Mouse (Mus musculus): Measurements from ENCODE around the gene Tlcd1. TPM values are rescaled to one million over a fixed set of nuclear protein-coding genes. Genes with fewer than 3 reads are reported as not detected.

Gene Tlcd1
- polyA plus RNA-seq, 1 experiment from 2014 or later: 6.5 TPM

DNA sequence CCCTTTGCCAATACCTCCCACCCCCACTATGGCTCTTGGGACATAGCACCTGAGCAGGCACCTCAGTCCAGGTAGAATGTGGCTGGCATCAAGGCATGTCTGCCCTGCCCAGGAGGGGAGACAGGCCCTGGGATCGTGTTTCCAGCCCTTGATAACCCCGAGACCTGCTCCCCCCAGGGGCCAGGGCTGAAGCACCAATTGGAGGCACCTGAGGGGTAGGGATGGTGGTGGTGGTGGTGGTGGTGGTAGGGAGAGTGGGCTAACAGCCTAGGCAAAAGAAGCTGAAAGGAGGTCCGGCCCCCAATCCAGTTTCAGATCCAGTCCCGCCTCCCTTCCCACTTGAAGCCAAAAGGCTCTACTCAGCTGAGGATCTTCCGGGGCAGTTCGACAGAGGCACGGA is 17.0 kb upstream of the Tlcd1 start:
- no peak for ATAC-seq
- no peak overlapping the region for H3K4me2 ChIP-seq (ENCODE audit: low read length)
- H3K36me3 ChIP-seq (ENCODE audit: control insufficient read depth, insufficient read depth): peaks cover 38% of the 10 kb centered on the region
- WGBS: 80% methylated on average over 7 of the region's 7 CpGs
- H3K4me3 ChIP-seq (replicated peaks; ENCODE audit: low read length): no peak overlapping the region
- peaks cover 28% of the 10 kb centered on the region for H3K4me1 ChIP-seq (replicated peaks; ENCODE audit: control insufficient read depth, insufficient read depth, low read length)
- no peaks in the 10 kb centered on the region for H3K9me3 ChIP-seq (ENCODE audit: control insufficient read depth, low read length)
- H3K27me3 ChIP-seq (replicated peaks; ENCODE audit: control insufficient read depth, insufficient read depth, low read length): no peaks in the 10 kb centered on the region
- H3K27ac ChIP-seq (ENCODE audit: low read length): no peak overlapping the region
- no peak overlapping the region for H3K9ac ChIP-seq (replicated peaks; ENCODE audit: low read depth, low read length)

DNA sequence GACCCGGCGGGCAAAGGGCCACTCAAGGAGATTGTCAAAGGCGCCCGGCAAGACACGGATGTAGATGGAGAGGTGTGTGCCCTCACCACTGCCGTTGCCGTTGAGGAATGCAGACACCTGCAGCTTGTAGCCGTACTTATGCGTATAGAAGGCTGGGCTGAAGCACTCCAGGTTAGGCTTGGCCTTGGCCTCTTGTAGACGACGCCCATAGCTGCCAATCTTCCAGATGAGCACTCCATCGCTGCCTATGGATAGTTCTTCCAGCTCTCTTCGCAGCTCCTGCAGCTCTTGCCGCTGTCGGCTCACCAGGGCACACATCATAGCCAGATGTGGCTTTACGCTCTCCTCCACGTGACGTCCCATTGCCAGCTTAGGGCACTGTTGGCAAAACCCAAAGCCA is 16.3 kb upstream of the Tlcd1 start:
- ATAC-seq: no peak
- Histone ChIP-seq H3K27ac (ENCODE audit: low read length) (no peak overlapping the region), H3K4me3 (replicated peaks; ENCODE audit: low read length) (no peak overlapping the region), H3K4me2 (ENCODE audit: low read length) (no peak overlapping the region), H3K36me3 (ENCODE audit: control insufficient read depth, insufficient read depth) (peaks cover 34% of the 10 kb centered on the region), H3K9me3 (ENCODE audit: control insufficient read depth, low read length) (no peaks in the 10 kb centered on the region), H3K9ac (replicated peaks; ENCODE audit: low read depth, low read length) (no peak overlapping the region), H3K27me3 (replicated peaks; ENCODE audit: control insufficient read depth, insufficient read depth, low read length) (no peaks in the 10 kb centered on the region), H3K4me1 (replicated peaks; ENCODE audit: control insufficient read depth, insufficient read depth, low read length) (peaks cover 26% of the 10 kb centered on the region)
- WGBS: 90% methylated on average over 18 of the region's 18 CpGs

DNA sequence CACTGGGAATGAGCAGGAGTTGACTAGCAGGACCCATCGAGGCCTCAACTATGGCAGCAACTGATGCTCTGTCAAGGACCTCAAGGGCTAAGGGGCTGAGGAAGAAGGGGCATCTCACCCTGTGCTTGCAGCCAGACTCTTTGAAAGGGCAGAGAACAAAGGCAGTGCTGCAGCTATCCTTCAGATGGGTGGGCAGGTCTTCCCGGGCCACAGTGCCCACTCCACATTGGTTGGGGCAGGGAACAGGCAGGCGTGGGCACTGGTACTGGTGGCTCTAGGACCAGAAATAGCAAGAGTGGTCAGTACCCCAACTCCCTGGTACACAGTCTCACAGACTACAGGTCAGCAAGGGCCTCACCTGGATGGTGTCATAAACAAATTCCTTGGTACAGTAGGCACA is 15.8 kb upstream of the Tlcd1 start:
- H3K27me3 ChIP-seq (replicated peaks; ENCODE audit: control insufficient read depth, insufficient read depth, low read length): no peaks in the 10 kb centered on the region
- WGBS: 89% methylated on average over 3 of the region's 3 CpGs
- ATAC-seq: no peak
- no peaks in the 10 kb centered on the region for H3K9me3 ChIP-seq (ENCODE audit: control insufficient read depth, low read length)
- H3K27ac ChIP-seq (ENCODE audit: low read length): no peak overlapping the region
- H3K36me3 ChIP-seq (ENCODE audit: control insufficient read depth, insufficient read depth): peaks cover 34% of the 10 kb centered on the region
- H3K4me2 ChIP-seq (ENCODE audit: low read length): no peak overlapping the region
- no peak overlapping the region for H3K9ac ChIP-seq (replicated peaks; ENCODE audit: low read depth, low read length)
- no peak overlapping the region for H3K4me3 ChIP-seq (replicated peaks; ENCODE audit: low read length)
- peaks cover 28% of the 10 kb centered on the region for H3K4me1 ChIP-seq (replicated peaks; ENCODE audit: control insufficient read depth, insufficient read depth, low read length)

DNA sequence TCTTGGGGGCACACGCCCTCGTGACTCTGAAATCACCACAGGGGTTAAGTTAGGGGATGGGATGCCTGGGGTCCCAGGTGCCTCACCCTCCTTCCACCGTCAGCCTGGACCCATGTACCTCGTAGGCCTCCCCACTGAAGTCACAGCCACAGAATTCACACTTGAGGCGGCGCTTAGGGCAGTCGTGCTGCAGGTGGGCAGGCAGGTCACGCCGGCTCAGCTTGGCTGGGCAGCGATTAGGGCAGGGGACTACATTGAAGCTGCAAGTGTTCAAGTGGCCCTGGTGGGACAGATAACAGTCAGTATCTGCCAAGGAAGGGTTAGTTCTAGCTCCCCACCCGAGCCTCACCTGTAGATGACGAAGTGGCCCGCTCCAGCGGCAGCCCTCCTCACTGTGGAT is 15.3 kb upstream of the Tlcd1 start:
- 91% methylated on average over 14 of the region's 14 CpGs for WGBS
- Histone ChIP-seq H3K4me3 (replicated peaks; ENCODE audit: low read length) (no peak overlapping the region), H3K9ac (replicated peaks; ENCODE audit: low read depth, low read length) (no peak overlapping the region), H3K4me1 (replicated peaks; ENCODE audit: control insufficient read depth, insufficient read depth, low read length) (peaks cover 33% of the 10 kb centered on the region), H3K9me3 (ENCODE audit: control insufficient read depth, low read length) (no peaks in the 10 kb centered on the region), H3K4me2 (ENCODE audit: low read length) (no peak overlapping the region), H3K27ac (ENCODE audit: low read length) (no peak overlapping the region), H3K36me3 (ENCODE audit: control insufficient read depth, insufficient read depth) (peaks cover 34% of the 10 kb centered on the region), H3K27me3 (replicated peaks; ENCODE audit: control insufficient read depth, insufficient read depth, low read length) (no peaks in the 10 kb centered on the region)
- no peak for ATAC-seq

DNA sequence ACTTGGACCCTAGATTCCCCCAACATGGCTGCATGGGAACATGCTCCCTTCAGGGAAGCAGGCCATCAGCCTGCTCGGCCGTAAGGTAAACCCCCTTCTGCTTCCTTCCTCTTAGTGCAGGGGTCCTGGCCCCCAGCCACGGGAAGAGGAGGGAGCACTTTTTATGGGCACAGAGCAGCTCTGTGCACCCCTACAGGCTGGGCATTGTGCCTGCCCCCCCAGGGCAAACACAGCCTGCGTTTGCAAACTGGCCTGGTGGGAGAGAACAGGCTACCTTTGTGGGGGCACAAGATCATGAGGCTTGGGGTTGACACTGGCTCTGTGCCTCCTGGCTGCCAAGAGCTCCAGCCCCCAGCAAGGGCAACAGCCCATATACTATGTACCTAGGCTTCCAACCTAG is 14.5 kb upstream of the Tlcd1 start:
- H3K36me3 ChIP-seq (ENCODE audit: control insufficient read depth, insufficient read depth): peaks cover 34% of the 10 kb centered on the region
- no peak for ATAC-seq
- WGBS: 23% methylated on average over 4 of the region's 4 CpGs
- H3K27ac ChIP-seq (ENCODE audit: low read length): 0 out of 2 replicates have a peak overlapping the region, but pooled peaks have one; percentile 47
- no peak overlapping the region for H3K9ac ChIP-seq (replicated peaks; ENCODE audit: low read depth, low read length)
- H3K27me3 ChIP-seq (replicated peaks; ENCODE audit: control insufficient read depth, insufficient read depth, low read length): no peaks in the 10 kb centered on the region
- H3K4me3 ChIP-seq (replicated peaks; ENCODE audit: low read length): no peak overlapping the region
- no peaks in the 10 kb centered on the region for H3K9me3 ChIP-seq (ENCODE audit: control insufficient read depth, low read length)
- peak overlapping the region; percentile 68 for H3K4me2 ChIP-seq (ENCODE audit: low read length)
- H3K4me1 ChIP-seq (replicated peaks; ENCODE audit: control insufficient read depth, insufficient read depth, low read length): peaks cover 35% of the 10 kb centered on the region

DNA sequence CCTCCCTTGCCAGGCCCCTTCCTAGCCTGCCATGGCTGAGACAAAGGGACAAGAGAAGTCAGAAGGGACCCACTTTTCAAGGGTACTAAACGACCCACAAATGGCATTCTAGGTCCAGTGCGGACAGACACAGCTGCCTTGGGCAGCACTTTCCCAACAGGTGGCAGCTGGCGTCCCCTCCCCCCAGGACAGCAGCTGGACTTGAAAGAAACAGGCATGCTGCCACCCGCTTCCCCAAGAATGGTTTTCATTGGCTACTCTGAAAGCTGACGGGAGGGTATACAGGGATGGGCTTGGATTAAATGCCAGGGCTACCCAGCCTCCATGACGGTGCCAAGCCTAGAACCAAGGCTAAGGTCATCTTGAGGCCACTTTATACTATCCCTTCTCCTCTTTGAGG is 14.0 kb upstream of the Tlcd1 start:
- WGBS: 27% methylated on average over 6 of the region's 6 CpGs
- no peaks in the 10 kb centered on the region for H3K9me3 ChIP-seq (ENCODE audit: control insufficient read depth, low read length)
- H3K4me2 ChIP-seq (ENCODE audit: low read length): peak overlapping the region; percentile 68
- H3K4me1 ChIP-seq (replicated peaks; ENCODE audit: control insufficient read depth, insufficient read depth, low read length): peaks cover 35% of the 10 kb centered on the region
- H3K36me3 ChIP-seq (ENCODE audit: control insufficient read depth, insufficient read depth): peaks cover 34% of the 10 kb centered on the region
- ATAC-seq: no peak
- H3K27ac ChIP-seq (ENCODE audit: low read length): peak overlapping the region; percentile 98; the same call in 1 of the 2 replicates
- peak overlapping the region; percentile 99; the same call in 1 of the 2 replicates for H3K9ac ChIP-seq (replicated peaks; ENCODE audit: low read depth, low read length)
- H3K4me3 ChIP-seq (replicated peaks; ENCODE audit: low read length): peak overlapping the region; percentile 14; the same call in 1 of the 2 replicates
- no peaks in the 10 kb centered on the region for H3K27me3 ChIP-seq (replicated peaks; ENCODE audit: control insufficient read depth, insufficient read depth, low read length)

DNA sequence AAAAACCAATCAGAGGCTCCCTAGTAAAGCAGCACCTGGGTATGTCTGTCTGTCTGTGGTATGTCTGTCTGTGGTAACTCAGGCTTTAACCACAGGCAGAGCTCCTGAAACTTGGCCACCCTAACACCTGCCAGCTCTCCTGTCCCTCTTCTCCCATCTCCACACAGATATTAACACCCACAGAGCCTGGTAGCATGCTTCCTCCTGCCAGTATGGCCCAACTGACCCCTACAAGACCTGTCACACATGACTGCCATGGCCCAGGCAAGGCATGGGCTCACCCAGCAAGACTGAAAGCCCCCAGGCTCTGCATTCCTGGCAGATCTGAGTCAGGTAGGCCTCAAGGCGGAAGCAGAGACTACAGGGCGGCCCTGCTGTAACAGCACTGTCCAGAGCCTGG is 13.5 kb upstream of the Tlcd1 start:
- H3K27me3 ChIP-seq (replicated peaks; ENCODE audit: control insufficient read depth, insufficient read depth, low read length): no peaks in the 10 kb centered on the region
- peaks cover 35% of the 10 kb centered on the region for H3K4me1 ChIP-seq (replicated peaks; ENCODE audit: control insufficient read depth, insufficient read depth, low read length)
- H3K4me2 ChIP-seq (ENCODE audit: low read length): peak overlapping the region; percentile 68

DNA sequence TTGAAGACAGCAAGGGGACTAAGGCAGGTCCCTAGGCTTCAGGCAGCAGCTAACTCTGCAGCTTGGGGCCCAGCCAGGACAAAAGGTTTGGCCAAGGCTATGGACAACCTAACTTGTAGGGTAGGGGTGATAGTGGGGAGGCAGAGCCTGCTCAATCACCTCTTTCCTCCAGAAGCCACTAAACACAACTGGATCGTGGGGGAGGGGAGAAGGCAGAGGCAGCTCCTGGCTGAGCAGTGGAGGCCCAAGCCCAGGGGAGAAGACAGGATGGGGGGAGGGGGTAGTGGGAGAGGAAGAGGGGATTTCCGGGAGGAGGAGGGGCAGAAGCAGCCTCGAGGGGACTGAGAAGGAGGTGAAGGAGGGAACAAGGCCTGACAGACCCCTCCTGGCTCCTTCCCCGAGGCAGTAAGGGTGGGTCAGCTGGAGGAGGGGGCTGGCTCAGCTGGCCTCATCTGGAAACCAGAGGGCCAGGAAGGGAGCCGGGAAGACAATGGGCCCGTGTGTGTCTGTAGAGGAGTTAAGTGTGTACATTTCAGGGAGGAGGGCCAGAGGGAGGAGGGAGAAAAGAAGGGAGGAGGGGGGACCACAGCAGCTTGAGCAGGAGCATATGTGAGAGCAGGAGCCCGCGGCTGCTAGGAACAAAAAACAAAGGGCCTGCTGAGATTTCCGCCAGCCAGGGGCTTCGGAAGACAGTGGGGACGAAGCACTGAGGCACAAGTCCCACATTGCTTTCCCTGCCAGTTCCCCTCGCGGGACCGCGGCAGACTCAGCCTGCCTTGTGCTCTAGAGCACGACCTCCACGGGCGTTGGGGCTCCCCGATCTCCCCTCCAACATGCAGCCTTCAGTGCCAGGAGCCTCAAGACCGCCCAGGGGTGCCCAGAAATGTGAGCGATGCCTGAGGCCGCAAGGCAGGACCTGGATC is 12.6 kb upstream of the Tlcd1 start:
- no peaks in the 10 kb centered on the region for H3K9me3 ChIP-seq (ENCODE audit: control insufficient read depth, low read length)
- no peaks in the 10 kb centered on the region for H3K27me3 ChIP-seq (replicated peaks; ENCODE audit: control insufficient read depth, insufficient read depth, low read length)
- H3K9ac ChIP-seq (replicated peaks; ENCODE audit: low read depth, low read length): peak overlapping the region; percentile 99
- H3K4me3 ChIP-seq (replicated peaks; ENCODE audit: low read length): peak overlapping the region; percentile 94
- peak; percentile 34 for ATAC-seq
- peak overlapping the region; percentile 68 for H3K4me2 ChIP-seq (ENCODE audit: low read length)
- H3K4me1 ChIP-seq (replicated peaks; ENCODE audit: control insufficient read depth, insufficient read depth, low read length): peaks cover 32% of the 10 kb centered on the region
- under 1% methylated on average over 22 of the region's 22 CpGs for WGBS
- peak overlapping the region; percentile 98 for H3K27ac ChIP-seq (ENCODE audit: low read length)
- H3K36me3 ChIP-seq (ENCODE audit: control insufficient read depth, insufficient read depth): peaks cover 23% of the 10 kb centered on the region

More for the DNA sequence above, 13.5 kb upstream of the Tlcd1 start:
- no peak for ATAC-seq
- H3K4me3 ChIP-seq (replicated peaks; ENCODE audit: low read length): peak overlapping the region; percentile 94
- 91% methylated on average over 2 of the region's 2 CpGs for WGBS
- no peaks in the 10 kb centered on the region for H3K9me3 ChIP-seq (ENCODE audit: control insufficient read depth, low read length)
- peak overlapping the region; percentile 99 for H3K9ac ChIP-seq (replicated peaks; ENCODE audit: low read depth, low read length)
- peaks cover 30% of the 10 kb centered on the region for H3K36me3 ChIP-seq (ENCODE audit: control insufficient read depth, insufficient read depth)
- H3K27ac ChIP-seq (ENCODE audit: low read length): peak overlapping the region; percentile 98

DNA sequence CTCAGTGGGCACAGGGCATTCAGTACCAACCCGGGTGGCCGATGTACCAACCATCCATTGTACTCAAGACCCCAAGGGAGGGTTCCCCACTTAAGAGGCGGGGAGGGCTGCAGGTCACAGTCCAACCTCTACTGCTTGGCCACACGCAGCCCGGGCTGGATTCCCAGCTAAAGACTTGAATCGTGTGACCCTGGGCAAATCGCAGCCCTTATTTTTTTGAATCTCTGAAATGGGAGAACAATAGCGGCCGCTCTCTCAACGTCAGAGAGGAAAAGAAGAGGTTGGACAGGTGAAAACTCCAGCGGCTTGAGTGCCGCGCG is 11.9 kb upstream of the Tlcd1 start:
- Histone ChIP-seq H3K9ac (replicated peaks; ENCODE audit: low read depth, low read length) (peak overlapping the region; percentile 99), H3K4me2 (ENCODE audit: low read length) (peak overlapping the region; percentile 68), H3K27me3 (replicated peaks; ENCODE audit: control insufficient read depth, insufficient read depth, low read length) (no peaks in the 10 kb centered on the region), H3K36me3 (ENCODE audit: control insufficient read depth, insufficient read depth) (peaks cover 20% of the 10 kb centered on the region), H3K4me3 (replicated peaks; ENCODE audit: low read length) (peak overlapping the region; percentile 94), H3K9me3 (ENCODE audit: control insufficient read depth, low read length) (no peaks in the 10 kb centered on the region), H3K27ac (ENCODE audit: low read length) (peak overlapping the region; percentile 98), H3K4me1 (replicated peaks; ENCODE audit: control insufficient read depth, insufficient read depth, low read length) (peaks cover 29% of the 10 kb centered on the region)
- no peak for ATAC-seq
- WGBS: 0% methylated on average over 14 of the region's 14 CpGs

Data from forebrain, embryonic 16.5 days (tissue).